Mouse (Mus musculus): ENCODE results near the gene Phf20. TPM values are rescaled to one million over a fixed set of nuclear protein-coding genes. Genes with fewer than 3 reads are reported as not detected.
"Not testable (repeated sequence)": the region's sequence is repeated elsewhere in the genome, so short reads cannot be mapped to it uniquely, and the experiment has no call there.

The Phf20 gene
- total and polyA plus RNA-seq, 2 experiments from 2014 or later = 10.6 to 30.4 TPM

DNA sequence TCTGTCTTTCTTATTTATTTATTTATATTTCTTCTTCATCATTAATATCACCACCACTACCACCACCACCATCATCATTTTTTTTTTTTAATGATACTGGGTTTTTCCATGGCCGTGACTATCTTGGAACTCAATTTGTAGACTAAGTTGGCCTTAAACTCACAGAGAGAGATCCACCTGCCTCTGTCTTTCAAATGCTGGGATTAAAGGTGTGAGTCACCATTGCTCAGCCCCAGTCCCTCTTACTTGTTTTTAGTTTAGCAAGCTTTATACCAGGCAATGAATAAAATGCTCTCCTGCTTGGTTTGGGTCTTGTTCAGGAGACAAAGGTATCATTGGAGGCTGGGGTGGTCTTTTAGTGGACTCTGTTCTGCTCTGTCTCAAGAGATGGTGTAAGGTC, 31.4 kb downstream of the Phf20 start:
- Histone ChIP-seq H3K27me3 (ENCODE audit: control insufficient read depth, insufficient read depth, low read length) (no peaks in the 10 kb centered on the region), H3K4me3 (ENCODE audit: low read depth, low read length) (no peak overlapping the region), H3K36me3 (replicated peaks; ENCODE audit: control insufficient read depth, insufficient read depth, low read length) (peaks cover 38% of the 10 kb centered on the region), H3K27ac (ENCODE audit: low read depth) (no peak overlapping the region), H3K4me2 (ENCODE audit: low read depth, low read length) (no peak overlapping the region), H3K4me1 (ENCODE audit: control insufficient read depth, insufficient read depth) (peaks cover 7% of the 10 kb centered on the region; the same call in 1 of the 2 replicates), H3K9ac (replicated peaks; ENCODE audit: low read depth, low read length) (no peak overlapping the region), H3K9me3 (replicated peaks; ENCODE audit: control insufficient read depth, low read length) (no peaks in the 10 kb centered on the region)
- no peak for ATAC-seq (ENCODE audit: insufficient read depth, low read depth)
- 88% methylated on average over 1 of the region's 1 CpGs for WGBS
- no peak for DNase-seq (ENCODE audit: low spot score)
- TF ChIP-seq EP300 (IDR thresholded peaks at IDR 0.05; ENCODE audit: low read depth) = no peak
- TF ChIP-seq CTCF (IDR thresholded peaks at IDR 0.05; ENCODE audit: low read depth) = no peak

DNA sequence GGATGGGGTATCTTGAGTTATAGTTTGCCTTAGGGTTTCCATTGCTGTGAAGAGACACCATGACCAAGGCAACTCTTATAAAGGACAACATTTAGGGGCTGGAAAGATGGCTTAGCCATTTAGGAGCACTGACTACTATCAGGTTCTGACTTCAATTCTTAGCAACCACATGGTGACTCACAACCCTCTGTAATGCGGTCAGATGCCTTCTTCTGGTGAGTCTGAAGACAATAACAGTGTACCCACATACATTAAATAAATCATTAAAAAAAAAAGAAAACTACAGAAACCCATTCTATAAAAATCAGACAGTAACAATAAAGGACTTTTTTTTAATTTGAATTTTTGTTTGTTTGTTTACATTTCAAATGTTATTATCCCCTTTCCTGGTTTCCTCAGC, 32.9 kb downstream of the Phf20 start:
- H3K27ac ChIP-seq (ENCODE audit: low read depth) = no peak overlapping the region
- TF ChIP-seq CTCF (IDR thresholded peaks at IDR 0.05; ENCODE audit: low read depth) (no peak), EP300 (IDR thresholded peaks at IDR 0.05; ENCODE audit: low read depth) (no peak)
- H3K27me3 ChIP-seq (ENCODE audit: control insufficient read depth, insufficient read depth, low read length) = no peaks in the 10 kb centered on the region
- WGBS = 89% methylated on average over 1 of the region's 1 CpGs
- H3K4me2 ChIP-seq (ENCODE audit: low read depth, low read length) = no peak overlapping the region
- no peak for ATAC-seq (ENCODE audit: insufficient read depth, low read depth)
- H3K9me3 ChIP-seq (replicated peaks; ENCODE audit: control insufficient read depth, low read length) = no peaks in the 10 kb centered on the region
- H3K4me3 ChIP-seq (ENCODE audit: low read depth, low read length) = no peak overlapping the region
- H3K4me1 ChIP-seq (ENCODE audit: control insufficient read depth, insufficient read depth) = peaks cover 3% of the 10 kb centered on the region; the same call in 1 of the 2 replicates
- no peak overlapping the region for H3K9ac ChIP-seq (replicated peaks; ENCODE audit: low read depth, low read length)
- DNase-seq (ENCODE audit: low spot score) = no peak
- H3K36me3 ChIP-seq (replicated peaks; ENCODE audit: control insufficient read depth, insufficient read depth, low read length) = peaks cover 40% of the 10 kb centered on the region

- H3K36me3 ChIP-seq (replicated peaks; ENCODE audit: control insufficient read depth, insufficient read depth, low read length) = peaks cover 30% of the 10 kb centered on the region
- H3K4me3 ChIP-seq (ENCODE audit: low read depth, low read length) = no peak overlapping the region
- ATAC-seq (ENCODE audit: insufficient read depth, low read depth) (no peak), DNase-seq (ENCODE audit: low spot score) (no peak)
- H3K4me2 ChIP-seq (ENCODE audit: low read depth, low read length) = no peak overlapping the region
- no peaks in the 10 kb centered on the region for H3K27me3 ChIP-seq (ENCODE audit: control insufficient read depth, insufficient read depth, low read length)
- H3K9me3 ChIP-seq (replicated peaks; ENCODE audit: control insufficient read depth, low read length) = no peaks in the 10 kb centered on the region
- H3K27ac ChIP-seq (ENCODE audit: low read depth) = no peak overlapping the region
- H3K4me1 ChIP-seq (ENCODE audit: control insufficient read depth, insufficient read depth) = no peaks in the 10 kb centered on the region
- H3K9ac ChIP-seq (replicated peaks; ENCODE audit: low read depth, low read length) = no peak overlapping the region
- TF ChIP-seq EP300 (IDR thresholded peaks at IDR 0.05; ENCODE audit: low read depth) (no peak), CTCF (IDR thresholded peaks at IDR 0.05; ENCODE audit: low read depth) (no peak)
Observed at GRCm38 (mm10) chr2:156231340-156231739, 35.1 kb downstream of the Phf20 start.

DNA sequence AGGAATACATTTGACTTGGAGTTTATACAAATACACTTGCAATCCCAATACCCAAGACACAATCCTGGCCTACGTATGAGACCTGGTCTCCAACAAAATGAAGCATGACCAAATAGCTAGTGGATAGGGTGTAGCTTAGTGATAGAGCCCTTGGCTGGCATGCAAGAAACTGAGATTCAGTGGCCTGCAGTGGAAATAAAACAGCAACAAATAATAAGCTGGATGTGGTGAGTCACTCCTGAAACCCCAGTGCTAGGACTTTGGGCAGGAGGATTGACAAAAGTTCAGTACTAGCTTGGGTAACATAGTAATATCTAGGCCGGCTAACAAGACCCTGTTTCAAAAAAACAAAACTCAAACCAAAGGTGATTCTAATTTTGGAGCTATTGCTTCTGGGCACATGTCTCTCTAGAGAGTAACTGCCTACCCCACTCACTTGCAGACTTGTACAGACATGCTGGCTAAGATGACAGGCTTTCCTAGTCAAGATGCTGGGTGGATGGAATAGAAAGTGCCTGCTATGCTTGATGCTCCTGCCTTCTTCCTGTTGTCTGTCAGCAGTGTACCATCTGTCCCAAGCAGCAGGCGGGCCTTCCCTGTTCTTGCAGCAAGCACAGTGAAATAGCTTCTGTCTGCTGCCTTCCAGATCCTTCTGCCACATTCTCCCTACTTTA, 37.1 kb downstream of the Phf20 start:
- Histone ChIP-seq H3K27me3 (ENCODE audit: control insufficient read depth, insufficient read depth, low read length) (no peaks in the 10 kb centered on the region), H3K9ac (replicated peaks; ENCODE audit: low read depth, low read length) (no peak overlapping the region), H3K4me3 (ENCODE audit: low read depth, low read length) (no peak overlapping the region), H3K36me3 (replicated peaks; ENCODE audit: control insufficient read depth, insufficient read depth, low read length) (peaks cover 28% of the 10 kb centered on the region), H3K27ac (ENCODE audit: low read depth) (no peak overlapping the region), H3K4me2 (ENCODE audit: low read depth, low read length) (no peak overlapping the region), H3K4me1 (ENCODE audit: control insufficient read depth, insufficient read depth) (no peaks in the 10 kb centered on the region), H3K9me3 (replicated peaks; ENCODE audit: control insufficient read depth, low read length) (no peaks in the 10 kb centered on the region)
- TF ChIP-seq EP300 (IDR thresholded peaks at IDR 0.05; ENCODE audit: low read depth) (no peak), CTCF (IDR thresholded peaks at IDR 0.05; ENCODE audit: low read depth) (no peak)
- DNase-seq (ENCODE audit: low spot score) (no peak), ATAC-seq (ENCODE audit: insufficient read depth, low read depth) (no peak)
- WGBS = 75% methylated on average over 3 of the region's 3 CpGs

- H3K4me3 ChIP-seq (ENCODE audit: low read depth, low read length); H3K27me3 ChIP-seq (ENCODE audit: control insufficient read depth, insufficient read depth, low read length); H3K9me3 ChIP-seq (replicated peaks; ENCODE audit: control insufficient read depth, low read length); H3K4me1 ChIP-seq (ENCODE audit: control insufficient read depth, insufficient read depth); DNase-seq (ENCODE audit: low spot score); H3K27ac ChIP-seq (ENCODE audit: low read depth); ATAC-seq (ENCODE audit: insufficient read depth, low read depth); H3K4me2 ChIP-seq (ENCODE audit: low read depth, low read length); H3K9ac ChIP-seq (replicated peaks; ENCODE audit: low read depth, low read length): not testable (repeated sequence)
- WGBS = 86% methylated on average over 2 of the region's 2 CpGs
- H3K36me3 ChIP-seq (replicated peaks; ENCODE audit: control insufficient read depth, insufficient read depth, low read length) = peaks cover 28% of the 10 kb centered on the region
Observed at GRCm38 (mm10) chr2:156234016-156234415, 37.8 kb downstream of the Phf20 start.

- Histone ChIP-seq H3K4me2 (ENCODE audit: low read depth, low read length) (no peak overlapping the region), H3K4me3 (ENCODE audit: low read depth, low read length) (no peak overlapping the region), H3K4me1 (ENCODE audit: control insufficient read depth, insufficient read depth) (no peaks in the 10 kb centered on the region), H3K27me3 (ENCODE audit: control insufficient read depth, insufficient read depth, low read length) (no peaks in the 10 kb centered on the region), H3K9ac (replicated peaks; ENCODE audit: low read depth, low read length) (no peak overlapping the region), H3K27ac (ENCODE audit: low read depth) (no peak overlapping the region), H3K36me3 (replicated peaks; ENCODE audit: control insufficient read depth, insufficient read depth, low read length) (peaks cover 39% of the 10 kb centered on the region), H3K9me3 (replicated peaks; ENCODE audit: control insufficient read depth, low read length) (no peaks in the 10 kb centered on the region)
- WGBS = 53% methylated on average over 4 of the region's 4 CpGs
- no peak for ATAC-seq (ENCODE audit: insufficient read depth, low read depth)
- DNase-seq (ENCODE audit: low spot score) = no peak
- TF ChIP-seq CTCF (IDR thresholded peaks at IDR 0.05; ENCODE audit: low read depth) (no peak), EP300 (IDR thresholded peaks at IDR 0.05; ENCODE audit: low read depth) (no peak)
Observed at GRCm38 (mm10) chr2:156235847-156236246, 39.6 kb downstream of the Phf20 start.
